Mouse (Mus musculus) spleen, postnatal 14 days (tissue): Measurements from ENCODE around the gene Chd4.
A peak's percentile ranks its signal among the peaks of the same experiment; 100 is the strongest.

ENCODE experiments used
- DNase-seq, 2 experiments: peaks; one replicate each; pipeline ENCODE4 v3.0.0; 2021 to 2022; ENCODE audit warnings: low spot score in 2 of 2

Gene Chd4

GRCm38 (mm10) chr6:125090341-125091085 is 5.3 kb upstream of the Chd4 start:
- DNase-seq: no peak

GRCm38 (mm10) chr6:125092372-125092771 is 3.4 kb upstream of the Chd4 start:
- no peak for DNase-seq

GRCm38 (mm10) chr6:125094843-125095242 is 938 bp upstream of the Chd4 start:
- DNase-seq: no peak

GRCm38 (mm10) chr6:125096279-125096596 is 457 bp downstream of the Chd4 start:
- DNase-seq: no peak

GRCm38 (mm10) chr6:125096597-125097345 is 990 bp downstream of the Chd4 start:
- peak; percentile 36 to 50 for DNase-seq

- DNase-seq: no peak
Measured at GRCm38 (mm10) chr6:125097346-125097689, 1.5 kb downstream of the Chd4 start.

GRCm38 (mm10) chr6:125097951-125098350 is 2.2 kb downstream of the Chd4 start:
- DNase-seq: no peak

- no peak for DNase-seq
Measured at GRCm38 (mm10) chr6:125098513-125098912, 2.7 kb downstream of the Chd4 start.

- DNase-seq: peak in 1 of 2 experiments; percentile 42
Measured at GRCm38 (mm10) chr6:125099421-125099971, 3.7 kb downstream of the Chd4 start.

- DNase-seq: no peak
Measured at GRCm38 (mm10) chr6:125101444-125101843, 5.7 kb downstream of the Chd4 start.

- peak; percentile 68 for DNase-seq
Measured at GRCm38 (mm10) chr6:125104223-125104622, 8.4 kb downstream of the Chd4 start.

- DNase-seq: no peak
Measured at GRCm38 (mm10) chr6:125107705-125108104, 11.9 kb downstream of the Chd4 start.

GRCm38 (mm10) chr6:125109371-125109770 is 13.6 kb downstream of the Chd4 start:
- DNase-seq: no peak

GRCm38 (mm10) chr6:125110927-125111326 is 15.1 kb downstream of the Chd4 start:
- peak in 1 of 2 experiments; percentile 33 for DNase-seq

GRCm38 (mm10) chr6:125112553-125112952 is 16.8 kb downstream of the Chd4 start:
- no peak for DNase-seq

GRCm38 (mm10) chr6:125119387-125119786 is 23.6 kb downstream of the Chd4 start:
- no peak for DNase-seq

- DNase-seq: no peak
Measured at GRCm38 (mm10) chr6:125128724-125129123, 32.9 kb downstream of the Chd4 start.

- no peak for DNase-seq
Measured at GRCm38 (mm10) chr6:125129710-125130402, 34.1 kb downstream of the Chd4 start.

GRCm38 (mm10) chr6:125131302-125132156 is 35.7 kb downstream of the Chd4 start, which contains the start of gene Nop2:
Gene Nop2, plus strand, starts transcription at chr6:125131909.
- DNase-seq: peak; percentile 75 to 82

- DNase-seq: no peak
Measured at GRCm38 (mm10) chr6:125132470-125132869, 36.7 kb downstream of the Chd4 start.

- peak in 1 of 2 experiments; percentile 40 for DNase-seq
Measured at GRCm38 (mm10) chr6:125137002-125137671, 41.4 kb downstream of the Chd4 start.
